Mouse (Mus musculus) lung, postnatal 10 days (tissue): ENCODE measurements at regions not wholly inside any gene's neighbourhood (a gene's known extent, or its start where the extent isn't known, plus 50 kb on each side); places are given as distances from the start of the nearest gene placed in this dataset.
A peak's percentile ranks its signal among the peaks of the same experiment; 100 is the strongest.

Experiments used
- DNase-seq: peaks from one replicate; pipeline ENCODE4 v3.0.0; 2021

DNA sequence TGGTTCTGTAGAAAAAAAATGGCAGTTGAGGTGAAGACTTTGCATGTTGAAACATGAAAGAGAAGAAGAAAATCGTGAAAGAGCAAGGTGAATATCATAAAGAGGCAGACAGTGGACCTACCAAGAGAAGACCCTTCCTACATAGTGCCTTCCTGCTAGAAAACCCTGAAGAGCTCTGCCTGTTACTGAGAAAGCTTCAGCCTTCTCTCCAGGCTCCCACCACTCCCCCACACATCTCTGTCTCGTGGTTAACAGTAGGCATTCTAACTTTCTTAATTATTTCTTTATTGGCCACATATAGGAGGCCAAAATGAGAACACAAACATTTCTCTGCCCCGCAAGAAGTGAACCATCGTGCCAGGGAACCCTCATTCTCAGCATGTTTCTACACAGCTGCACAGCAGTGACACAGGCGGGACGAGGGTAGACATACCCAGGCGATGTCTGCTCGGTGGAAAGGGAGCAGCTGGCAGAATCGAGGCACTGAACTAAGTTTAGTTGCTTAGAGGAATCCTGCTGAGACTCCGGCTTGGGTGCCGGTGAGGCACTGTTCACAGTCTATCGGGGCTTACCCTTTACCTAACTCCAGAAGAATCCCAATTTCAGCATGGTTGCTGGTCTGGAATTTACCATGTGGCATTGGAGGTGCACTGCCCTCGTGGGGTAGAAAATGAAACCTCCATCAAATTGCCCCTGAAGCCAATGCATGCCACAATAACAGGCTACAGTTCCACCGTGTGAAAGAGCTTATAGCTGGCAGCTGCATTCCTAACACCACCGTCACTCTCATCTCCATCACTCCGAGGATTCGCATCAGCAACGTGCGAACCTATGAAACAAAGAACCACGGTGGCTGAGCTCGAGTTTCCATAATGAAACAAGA is 260.4 kb upstream of the Tsc22d2 start:
- no peak for DNase-seq

DNA sequence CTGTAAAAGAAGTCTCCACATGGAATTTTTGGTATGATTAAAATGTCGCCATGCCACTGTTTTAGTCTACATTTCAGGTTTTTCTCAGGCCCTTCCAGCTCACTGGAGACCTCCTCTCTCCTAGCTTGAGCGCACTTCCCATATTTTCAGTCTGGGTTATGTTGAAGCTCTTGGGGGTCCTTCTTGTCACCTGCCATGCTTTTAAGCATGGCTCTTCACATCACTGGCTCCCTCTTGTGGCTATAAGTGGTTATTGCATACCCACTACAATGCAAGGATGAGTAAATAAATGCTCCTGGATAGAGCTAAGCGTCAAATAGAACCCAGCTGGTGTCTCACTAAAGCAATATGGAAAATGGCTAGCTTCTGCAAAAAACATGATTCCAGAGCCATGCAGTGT is 255.1 kb upstream of the Tsc22d2 start:
- peak; percentile 36 for DNase-seq

DNA sequence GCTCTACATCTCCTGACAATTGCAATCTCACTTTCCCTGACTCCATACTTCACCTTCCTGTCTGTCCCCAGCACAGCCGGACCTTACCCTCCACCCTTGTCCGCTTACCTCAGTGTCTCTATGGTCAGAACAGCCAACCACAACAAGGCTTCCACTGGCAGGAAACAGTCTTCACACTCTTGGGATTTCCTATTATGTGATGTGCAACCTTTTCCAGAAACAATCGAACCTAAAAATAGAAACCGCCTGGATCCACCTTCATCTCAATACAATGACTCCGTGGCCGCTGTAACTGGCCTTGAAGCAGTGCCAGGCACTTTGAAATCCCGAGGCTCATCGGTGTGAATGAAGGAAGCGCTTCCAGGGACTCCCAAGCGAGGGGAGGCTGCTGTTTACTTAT is 252.3 kb upstream of the Tsc22d2 start:
- DNase-seq: peak; percentile 69

DNA sequence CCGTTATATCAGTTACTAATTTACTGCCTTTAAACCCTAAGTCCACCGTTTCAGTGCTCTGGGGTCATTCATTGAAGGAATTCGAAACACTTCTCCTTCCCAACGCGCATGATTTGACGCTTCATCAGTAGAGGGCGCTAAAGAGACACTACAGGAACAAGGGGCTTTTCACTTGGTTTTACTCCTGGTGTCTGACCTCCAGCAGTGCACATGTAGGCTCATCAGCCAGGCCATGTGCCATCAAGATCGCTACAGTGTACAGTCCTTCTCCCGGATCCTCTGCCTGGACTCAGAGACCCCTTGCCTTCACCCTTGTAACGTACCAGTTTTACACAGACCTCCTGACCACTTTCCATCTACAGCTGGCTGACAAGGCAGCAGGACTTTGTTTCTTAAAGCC is 250.7 kb upstream of the Tsc22d2 start:
- peak; percentile 88 for DNase-seq

DNA sequence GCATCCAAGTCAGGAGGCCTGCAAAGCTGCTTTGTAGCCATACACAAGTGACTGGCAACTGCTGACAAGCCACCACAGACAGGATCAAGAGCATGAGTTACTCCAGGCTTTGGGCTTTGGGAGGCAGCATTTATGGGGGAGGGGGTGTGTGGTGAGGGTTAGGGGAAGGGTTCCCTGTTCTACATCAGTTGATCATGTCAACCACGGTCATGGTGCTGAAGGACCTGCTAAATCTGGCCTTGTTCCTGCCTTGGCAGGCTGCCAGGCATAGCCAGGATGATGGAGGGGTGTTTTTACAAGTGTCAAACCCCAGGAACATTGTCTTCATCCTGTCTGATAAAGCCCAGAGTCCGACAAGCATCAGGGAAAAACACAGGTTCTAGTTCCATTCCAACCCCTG is 247.9 kb upstream of the Tsc22d2 start:
- DNase-seq: peak; percentile 45

DNA sequence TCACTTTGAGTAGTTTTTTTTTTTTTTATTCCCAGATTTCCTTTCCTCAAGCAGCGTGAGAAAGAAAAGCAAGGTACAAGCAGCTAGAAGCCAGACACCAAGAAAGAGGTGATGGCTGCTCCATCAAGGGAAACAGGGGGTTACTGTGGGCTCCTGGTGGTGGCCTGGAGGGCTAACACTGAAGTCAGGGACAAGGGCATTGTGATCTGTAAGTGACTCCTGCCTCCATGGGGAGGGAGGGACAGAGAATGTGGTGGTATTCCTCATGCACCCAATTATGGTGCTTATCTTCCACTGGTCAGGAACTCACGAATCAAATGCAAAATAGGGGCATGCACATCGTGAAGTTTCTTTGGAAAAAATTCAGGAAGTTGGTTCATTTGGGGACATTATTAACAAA is 247.4 kb upstream of the Tsc22d2 start:
- DNase-seq: no peak

DNA sequence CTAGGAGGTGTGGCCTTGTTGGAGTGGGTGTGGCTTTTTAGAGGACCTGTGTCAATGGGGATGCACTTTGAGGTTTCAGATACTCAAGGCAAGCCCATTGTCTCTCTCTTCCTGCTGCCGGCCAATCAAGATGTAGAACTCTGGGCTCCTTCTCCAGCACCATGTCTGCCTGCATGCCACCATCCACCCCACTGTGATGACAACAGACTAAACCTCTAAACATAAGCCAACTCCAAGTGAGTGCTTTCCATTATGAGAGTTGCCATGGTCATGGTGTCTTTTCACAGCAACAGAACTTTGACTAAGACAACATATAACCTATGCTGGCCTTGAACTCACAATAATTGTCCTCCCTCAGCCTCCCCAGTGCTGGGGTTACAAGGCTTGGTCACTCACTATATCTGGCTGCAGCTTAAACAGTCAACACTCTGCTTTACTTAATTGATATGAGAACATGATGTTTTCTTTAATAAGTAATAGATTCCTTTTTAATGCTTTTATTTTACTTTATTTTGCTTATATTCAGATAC is 246.7 kb upstream of the Tsc22d2 start:
- no peak for DNase-seq

DNA sequence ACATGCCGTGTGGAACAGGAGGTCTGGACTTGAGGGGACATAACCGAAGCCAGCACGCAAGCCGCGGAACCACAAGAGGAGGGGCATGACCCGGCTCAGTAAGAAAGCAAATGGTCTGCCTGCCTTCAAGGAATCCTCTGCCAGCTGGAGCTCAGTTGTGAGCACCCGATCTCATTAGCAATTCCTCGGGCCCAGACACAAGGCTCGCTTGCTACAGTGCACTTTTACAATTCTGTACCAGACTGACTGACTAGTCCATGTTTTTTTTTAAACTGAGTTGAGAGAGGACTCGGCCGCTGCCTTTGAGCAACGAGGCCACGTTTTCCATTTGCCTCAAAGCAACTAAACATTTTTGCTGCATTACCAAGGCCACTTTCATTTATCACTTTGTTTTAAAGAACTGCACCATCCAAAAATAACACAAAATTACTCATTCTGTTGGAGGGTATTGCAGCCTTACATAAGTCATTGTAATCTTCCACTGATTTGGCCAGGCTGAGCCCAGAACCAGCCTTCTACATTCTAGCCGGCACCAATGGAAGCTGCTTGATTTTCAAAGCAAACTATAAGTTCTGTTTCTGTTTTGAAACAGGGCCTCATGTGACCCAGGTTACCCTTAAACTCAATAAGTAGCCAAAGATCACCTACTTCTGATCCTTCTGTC is 245.9 kb upstream of the Tsc22d2 start:
- DNase-seq: peak; percentile 66

DNA sequence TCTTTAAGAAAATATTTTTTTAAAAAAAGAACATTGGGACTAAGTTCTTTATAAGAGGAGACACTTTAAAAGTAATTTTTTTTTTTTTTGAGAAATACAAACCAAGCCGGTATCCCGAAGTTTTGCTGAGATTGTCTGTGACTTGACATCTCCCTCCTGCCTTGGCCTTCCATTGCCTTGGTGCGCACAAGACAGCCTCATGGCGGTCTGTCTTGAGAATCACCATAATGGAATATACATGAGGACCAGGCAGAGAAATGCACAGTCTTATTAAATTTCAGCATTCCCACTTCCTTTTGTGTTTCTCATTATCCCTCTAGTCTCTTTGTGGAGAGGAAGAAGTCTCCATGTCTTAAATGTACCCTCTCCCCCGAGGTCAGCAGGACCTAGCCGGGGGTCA is 244.7 kb upstream of the Tsc22d2 start:
- no peak for DNase-seq

DNA sequence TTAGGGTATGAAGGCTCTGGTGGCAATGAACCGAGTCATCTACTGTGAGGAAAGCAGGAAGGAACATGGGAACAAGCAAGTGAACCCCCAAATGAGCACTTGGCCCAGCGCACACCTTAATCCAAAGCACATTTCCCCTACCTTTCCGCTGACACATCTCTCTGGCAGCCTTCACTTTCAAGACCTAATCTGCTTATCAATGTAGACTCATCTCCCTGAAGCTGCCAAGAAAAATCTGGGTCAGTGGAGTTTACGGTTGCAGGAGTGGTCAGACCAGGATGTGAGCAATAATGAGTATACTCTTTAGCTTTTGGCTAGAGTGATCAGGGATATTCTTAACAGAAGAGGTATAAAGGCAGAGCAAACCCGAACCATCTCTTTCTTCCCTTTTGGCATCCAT is 242.4 kb upstream of the Tsc22d2 start:
- no peak for DNase-seq

DNA sequence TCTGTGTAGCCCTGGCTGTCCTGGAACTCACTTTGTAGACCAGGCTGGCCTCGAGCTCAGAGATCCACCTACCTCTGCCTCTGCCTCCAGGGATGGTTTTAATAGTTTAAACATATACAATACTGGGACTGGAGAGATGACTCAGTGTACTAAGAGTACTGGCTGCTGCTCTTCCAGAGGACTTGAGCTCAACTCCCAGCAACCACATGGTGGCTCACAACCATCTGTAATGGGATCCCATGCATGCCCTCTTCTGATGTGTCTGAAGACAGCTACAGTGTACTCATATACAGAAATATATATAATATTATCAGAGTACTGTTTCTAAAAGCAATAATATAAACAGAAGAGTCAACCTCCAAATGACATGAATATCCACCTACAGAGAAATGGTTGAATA is 240.7 kb upstream of the Tsc22d2 start:
- DNase-seq: no peak

DNA sequence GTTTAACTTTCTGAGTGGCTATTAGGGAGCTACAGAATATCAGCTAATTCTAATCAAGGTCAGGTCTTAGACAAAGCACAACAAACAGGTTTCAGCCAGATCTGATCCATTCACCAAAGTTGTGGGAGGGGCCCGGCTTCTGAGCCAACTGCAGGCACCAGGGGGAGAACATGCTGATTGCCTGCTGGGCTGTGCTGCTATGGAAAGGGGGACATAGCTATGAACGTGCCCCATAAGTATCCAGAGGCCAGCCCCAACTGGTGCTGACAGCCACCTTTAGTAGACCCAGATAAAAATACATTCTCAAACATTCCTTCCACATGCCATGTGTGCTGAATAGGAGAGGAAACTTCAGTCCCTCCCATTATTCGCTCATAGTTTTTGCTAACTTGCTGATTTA is 232.8 kb upstream of the Tsc22d2 start:
- DNase-seq: no peak

DNA sequence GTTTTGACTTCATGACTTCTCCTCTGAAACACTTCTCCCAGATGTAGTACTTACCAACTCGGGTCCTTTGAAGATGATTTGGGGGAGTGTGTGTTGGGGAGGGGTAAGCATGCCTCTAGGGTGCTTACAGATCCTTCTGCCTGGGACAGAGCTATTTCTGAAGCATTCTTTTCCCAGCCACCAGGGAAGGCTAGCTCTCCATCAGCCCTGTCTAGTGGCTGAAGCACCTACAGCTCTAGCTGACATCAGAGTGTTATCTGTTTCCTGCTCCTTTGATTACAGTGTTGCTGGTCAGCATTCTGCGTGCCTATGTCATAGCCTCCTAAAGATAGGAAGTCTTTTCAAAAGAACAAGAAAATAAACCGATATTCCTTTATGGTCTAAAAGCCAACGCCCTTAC is 232.2 kb upstream of the Tsc22d2 start:
- DNase-seq: no peak

DNA sequence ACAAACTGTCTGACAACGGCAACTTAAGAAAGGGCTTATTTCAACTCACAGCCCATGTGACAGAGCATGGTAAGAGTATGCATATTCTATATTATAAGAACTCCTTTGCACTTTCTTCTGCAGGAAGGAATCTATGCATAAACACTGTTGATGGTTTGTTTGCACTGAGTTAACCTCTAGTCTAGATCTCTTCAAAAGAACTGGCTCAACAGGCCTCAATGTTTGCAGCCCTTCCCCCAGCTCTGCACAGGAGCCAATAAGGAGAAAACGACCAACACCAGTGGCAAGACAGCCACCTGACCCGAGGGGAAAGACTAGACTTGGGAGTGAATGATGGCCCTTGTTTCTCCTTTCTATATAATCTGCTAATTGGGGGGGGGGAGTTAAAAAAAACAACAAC is 231.2 kb upstream of the Tsc22d2 start:
- DNase-seq: no peak

DNA sequence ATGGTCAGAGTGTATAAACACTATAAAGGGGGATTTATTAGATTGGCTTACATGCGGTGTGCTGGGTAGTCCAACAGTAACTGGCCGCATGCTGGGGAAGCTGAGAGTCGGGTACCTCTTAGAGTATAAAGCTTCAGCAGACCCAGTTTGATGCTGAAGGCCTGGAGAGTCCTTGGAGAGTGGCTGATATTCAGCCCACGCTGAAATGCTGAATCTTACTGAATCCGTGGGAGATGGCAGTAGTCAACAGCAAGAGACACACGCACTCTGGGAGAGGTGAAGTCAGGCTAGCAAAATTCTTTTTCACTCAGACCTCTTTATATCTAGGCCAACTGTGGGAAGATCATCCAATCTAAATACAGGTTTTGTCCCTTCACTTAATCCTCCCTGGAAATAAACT is 214.1 kb upstream of the Tsc22d2 start:
- no peak for DNase-seq

DNA sequence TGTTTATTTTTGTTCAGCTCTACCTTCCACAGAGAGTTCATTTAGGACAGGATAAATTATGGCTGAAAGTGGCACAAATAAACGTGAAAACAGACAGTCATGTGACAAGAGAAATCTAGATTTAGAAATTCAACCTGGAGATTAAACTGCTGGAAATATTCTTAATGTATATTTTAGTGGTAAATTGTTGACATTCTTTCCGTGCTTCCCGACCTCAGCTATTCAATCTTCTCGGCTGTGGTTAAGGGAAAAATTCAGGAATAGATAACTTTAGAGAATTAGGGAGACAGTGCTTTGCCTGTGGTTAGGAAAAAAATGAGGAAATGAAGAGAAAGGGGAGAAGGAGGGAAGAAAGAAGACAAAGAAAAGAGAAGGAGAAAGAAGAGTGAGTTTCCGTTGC is 211.7 kb upstream of the Tsc22d2 start:
- no peak for DNase-seq

DNA sequence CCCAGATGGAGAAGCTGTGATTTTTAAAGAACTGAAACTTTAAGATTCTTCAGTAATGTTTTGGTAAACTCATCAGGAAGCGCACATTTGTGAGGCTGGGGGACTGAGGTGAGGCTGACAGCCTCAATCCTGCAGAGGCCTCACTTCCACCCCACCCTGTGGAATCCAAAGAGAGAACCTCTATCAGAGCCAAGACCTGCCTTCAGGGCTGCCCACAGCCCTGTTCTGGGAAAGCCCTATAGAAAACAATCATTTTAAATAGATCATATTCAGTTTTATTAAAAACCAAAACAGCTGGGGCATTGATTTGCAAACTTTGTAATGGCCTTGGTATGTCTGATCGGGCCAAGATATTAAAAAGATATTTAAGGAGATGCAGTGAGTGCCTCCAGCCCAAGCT is 210.7 kb upstream of the Tsc22d2 start:
- DNase-seq: no peak

DNA sequence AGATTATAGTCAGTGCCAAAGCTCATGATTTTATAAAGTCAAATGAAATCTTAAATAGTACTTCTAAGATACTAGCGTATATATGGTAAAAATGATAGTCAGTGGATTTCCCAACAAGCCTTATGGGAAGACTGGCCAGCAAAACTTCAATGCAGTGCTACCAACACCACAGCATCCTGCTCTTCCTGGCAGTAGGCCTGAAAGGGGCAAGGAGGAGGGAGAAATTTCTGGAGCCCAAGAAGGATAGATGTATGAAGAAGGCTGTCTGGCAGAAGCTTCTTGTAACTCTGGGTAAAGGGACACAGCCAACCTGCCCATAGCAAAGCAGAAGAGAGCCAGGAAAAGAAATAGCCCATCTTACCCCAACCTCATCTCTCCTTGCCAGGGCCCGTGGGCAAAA is 209.0 kb upstream of the Tsc22d2 start:
- peak; percentile 29 for DNase-seq

DNA sequence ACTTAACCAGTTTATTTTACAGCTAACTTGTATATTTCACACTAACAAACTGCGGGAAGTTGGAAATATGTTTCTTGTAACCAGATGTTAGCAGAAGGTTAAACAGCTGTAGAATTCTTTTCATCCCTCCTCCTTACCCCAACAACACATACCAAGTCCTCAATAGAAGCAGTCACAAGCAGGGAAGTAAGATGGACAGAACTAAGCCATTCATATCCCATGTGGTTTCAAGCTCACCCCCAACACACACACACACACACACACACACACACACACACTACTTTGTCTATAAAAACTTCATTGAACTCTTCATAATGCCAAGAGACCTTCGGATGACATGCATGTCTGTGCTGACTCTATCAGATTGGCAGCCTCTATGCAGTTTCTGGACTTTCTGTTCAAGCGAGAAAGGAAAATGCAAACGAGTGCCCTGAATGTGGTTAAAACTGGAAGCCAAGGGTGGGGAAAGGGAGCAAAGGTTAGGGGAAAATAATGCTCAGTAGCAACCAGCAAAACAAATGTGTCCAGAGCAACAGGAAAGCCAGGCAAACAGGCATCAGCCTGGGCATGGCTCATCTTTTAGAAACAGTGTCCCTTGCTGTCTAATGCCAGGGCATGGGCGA is 207.6 kb upstream of the Tsc22d2 start:
- peak; percentile 13 for DNase-seq

DNA sequence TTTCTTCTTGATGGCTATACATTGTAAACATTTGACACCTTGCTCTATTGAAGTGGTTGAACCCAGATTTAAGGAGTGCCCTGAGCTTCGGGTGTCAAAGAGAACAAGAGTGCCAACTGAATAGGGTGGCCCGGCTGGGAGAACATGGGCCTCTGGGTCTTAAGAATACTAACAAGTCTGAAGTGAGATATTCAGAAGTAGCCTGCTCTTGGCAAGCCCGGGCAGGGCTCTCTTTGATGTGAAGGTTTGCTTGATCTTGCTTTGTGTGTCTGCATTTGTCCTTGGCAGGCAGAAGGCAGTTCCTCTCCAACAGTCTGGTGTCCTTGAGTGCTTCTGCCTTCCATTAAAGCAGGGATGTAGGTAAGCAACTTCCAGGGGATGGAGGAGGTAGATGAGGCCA is 203.5 kb upstream of the Tsc22d2 start:
- DNase-seq: peak; percentile 1

DNA sequence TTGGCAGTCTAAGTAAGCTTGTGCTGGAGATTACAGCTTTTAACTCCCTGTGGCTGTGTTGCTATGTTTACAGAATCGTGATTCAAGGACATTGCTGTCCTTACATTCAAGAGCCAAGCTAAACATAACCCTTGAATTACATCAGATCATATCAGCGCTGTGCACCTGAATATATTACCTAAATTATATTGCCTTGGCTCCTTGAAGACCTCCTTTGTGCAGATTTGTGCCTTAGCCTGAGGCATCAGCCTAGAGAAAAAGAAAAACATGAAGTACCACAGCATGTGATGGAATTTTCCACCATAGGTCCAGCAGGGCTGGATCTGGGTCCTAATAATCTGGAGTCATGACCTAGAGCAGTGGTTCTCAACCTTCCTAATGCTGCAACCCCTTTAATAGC is 189.8 kb upstream of the Tsc22d2 start:
- DNase-seq: no peak

DNA sequence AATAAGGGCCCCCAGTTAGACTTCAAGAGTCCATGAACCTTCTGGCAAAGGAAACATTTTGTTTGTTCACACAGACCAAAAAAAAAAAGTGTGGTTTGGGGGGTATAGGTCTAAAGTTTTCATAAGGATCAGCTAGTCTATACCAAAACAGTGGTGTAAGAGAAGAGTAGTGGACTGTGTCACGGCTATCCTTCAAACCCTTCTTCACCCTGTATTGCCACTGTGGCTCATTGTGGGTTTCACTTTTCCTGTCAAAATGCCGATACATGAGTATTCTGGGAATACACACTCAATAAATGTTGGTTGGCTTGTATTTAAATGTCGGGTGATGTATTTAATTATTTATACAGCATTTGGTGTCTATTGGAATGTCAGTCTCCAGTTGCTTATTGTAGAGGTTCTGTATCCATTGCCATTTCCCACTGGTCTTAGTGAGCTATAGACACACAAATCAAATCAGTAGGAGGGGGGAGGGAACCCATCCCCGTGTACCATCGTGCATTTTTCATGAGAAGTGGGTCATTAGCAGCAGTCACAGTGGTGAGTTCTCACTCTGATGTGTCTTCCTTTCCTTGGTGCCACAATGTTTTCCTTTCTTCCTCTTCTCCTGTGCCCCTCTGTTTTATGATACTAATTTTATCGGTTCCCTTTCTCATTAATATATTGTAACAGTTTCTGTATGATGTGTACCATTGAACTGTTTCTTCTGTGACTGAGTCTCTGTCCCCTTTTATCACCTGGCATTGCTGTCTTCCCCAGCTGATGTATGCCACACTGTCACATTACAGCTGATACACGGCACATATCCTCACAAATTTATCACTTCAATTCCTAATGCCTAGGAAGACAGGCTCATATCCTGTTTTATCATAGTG is 187.8 kb upstream of the Tsc22d2 start:
- no peak for DNase-seq

DNA sequence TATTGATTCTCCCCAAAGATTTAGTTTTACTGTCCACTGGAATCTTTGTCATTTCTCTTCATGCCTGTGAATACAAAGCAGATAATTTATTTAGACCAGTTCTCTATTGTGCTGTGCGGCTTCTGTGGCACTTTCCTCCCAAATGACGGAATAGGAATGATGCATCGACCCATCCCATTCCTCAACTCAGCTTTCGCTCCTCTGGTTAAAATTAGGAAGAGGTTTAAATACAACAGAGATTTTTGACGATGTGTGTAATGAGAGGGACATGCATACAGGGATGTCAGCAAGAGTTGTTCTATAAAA is 187.2 kb upstream of the Tsc22d2 start:
- no peak for DNase-seq
